Mouse (Mus musculus): Measurements from ENCODE around the gene Dhx33. TPM values are rescaled to one million over a fixed set of nuclear protein-coding genes. Genes with fewer than 3 reads are reported as not detected.

The Dhx33 gene
- total and polyA plus RNA-seq, 3 experiments = 42.6 to 49.8 TPM; not detected in 1

DNA sequence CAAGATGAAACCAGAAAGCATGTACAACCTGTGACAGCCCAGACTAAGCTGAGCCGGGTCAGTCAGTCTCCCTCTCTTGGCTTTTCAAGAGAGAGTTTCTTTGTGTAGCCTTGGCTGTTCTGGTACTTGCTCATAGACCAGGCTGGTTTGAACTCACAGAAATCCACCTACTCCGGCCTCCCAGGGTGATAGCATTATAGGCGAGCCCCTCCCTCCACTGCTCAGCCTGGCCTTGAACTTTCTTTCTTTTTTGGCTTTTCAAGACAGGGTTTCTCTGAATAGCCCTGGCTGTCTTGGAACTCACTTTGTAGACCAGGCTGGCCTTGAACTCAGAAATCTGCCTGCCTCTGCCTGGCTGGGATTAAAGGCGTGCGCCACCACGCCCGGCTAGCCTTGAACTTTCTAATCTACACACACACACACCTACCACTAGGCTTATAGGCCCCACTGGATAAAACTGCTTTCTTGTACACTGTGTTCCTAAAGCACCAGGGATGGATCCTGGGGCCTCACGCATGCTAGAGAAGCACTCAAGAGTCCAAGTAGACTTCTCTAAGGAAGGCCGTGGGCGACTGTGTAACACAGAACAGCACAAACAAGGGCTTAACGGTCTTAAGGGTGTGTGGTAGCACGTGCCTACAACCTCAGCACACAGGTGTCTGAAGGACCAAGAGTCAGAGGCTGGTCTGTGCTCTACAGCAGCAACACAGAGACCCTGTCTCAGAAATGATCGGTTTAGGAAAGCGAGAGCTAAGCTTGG is 23.3 kb downstream of the Dhx33 start:
- H3K27ac ChIP-seq (ENCODE audit: control insufficient read depth, low read depth, low read length) = no peak overlapping the region

DNA sequence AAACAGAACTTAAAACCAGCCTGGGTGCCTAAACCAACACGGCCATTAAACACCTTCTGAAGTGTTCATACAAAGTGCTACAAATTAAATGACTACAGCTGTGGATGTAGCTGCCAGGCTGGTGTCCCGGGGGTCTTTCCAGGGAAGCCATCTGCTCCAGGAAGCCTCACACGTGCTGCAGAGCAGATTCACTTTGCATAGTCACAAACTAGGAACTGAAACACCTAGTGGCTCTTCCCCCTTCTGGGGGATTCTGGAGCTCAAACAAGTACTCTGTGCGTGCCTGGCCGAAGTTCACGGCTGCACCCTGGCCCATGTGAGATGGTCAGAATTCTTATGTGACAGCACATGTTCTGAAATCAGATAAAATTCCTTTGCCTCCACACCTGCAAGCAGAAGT is 24.0 kb downstream of the Dhx33 start:
- Histone ChIP-seq H3K9ac (ENCODE audit: control insufficient read depth, low read depth, low read length, poor library complexity, severe bottlenecking) (no peak overlapping the region), H3K4me3 (ENCODE audit: control insufficient read depth in 1 of 2, insufficient read depth in 1 of 2, low read depth in 2 of 2, low read length in 2 of 2) (no peak overlapping the region), H3K9me3 (replicated peaks; ENCODE audit: insufficient read depth, low read length) (no peaks in the 10 kb centered on the region), H3K36me3 (ENCODE audit: control insufficient read depth in 1 of 2, insufficient read depth in 2 of 2, low read length in 2 of 2) (peaks cover 23 to 33% of the 10 kb centered on the region in 2 experiments), H3K79me2 (ENCODE audit: control insufficient read depth, insufficient read depth, low read length, poor library complexity) (peaks cover 31% of the 10 kb centered on the region), H3K27ac (ENCODE audit: control insufficient read depth, low read depth, low read length) (no peak overlapping the region), H3K4me1 (ENCODE audit: control insufficient read depth in 1 of 2, insufficient read depth in 2 of 2, low read length in 2 of 2) (peaks cover 5 to 10% of the 10 kb centered on the region in 2 experiments), H3K27me3 (ENCODE audit: control insufficient read depth in 1 of 2, insufficient read depth in 2 of 2, low read length in 2 of 2) (no peaks in the 10 kb centered on the region)
- TF ChIP-seq E2F4 (IDR thresholded peaks at IDR 0.05; ENCODE audit: borderline replicate concordance, low read depth, low read length) (no peak), ZMIZ1 (IDR thresholded peaks at IDR 0.05; ENCODE audit: low read depth, low read length) (peak; percentile 39; the same call in 1 of the 2 replicates), GATA1 (IDR thresholded peaks at IDR 0.05; ENCODE audit: low read depth, low read length) (0 out of 2 replicates have a peak, but pooled peaks have one; percentile 11)
- no peak for DNase-seq (ENCODE audit: low read depth, low spot score)

More for the DNA sequence above, 23.3 kb downstream of the Dhx33 start:
- peak overlapping the region; percentile 89 for H3K9ac ChIP-seq (ENCODE audit: control insufficient read depth, low read depth, low read length, poor library complexity, severe bottlenecking)
- peak overlapping the region; percentile 90 to 92 for H3K4me3 ChIP-seq (ENCODE audit: control insufficient read depth in 1 of 2, insufficient read depth in 1 of 2, low read depth in 2 of 2, low read length in 2 of 2)
- no peaks in the 10 kb centered on the region for H3K9me3 ChIP-seq (replicated peaks; ENCODE audit: insufficient read depth, low read length)
- peaks cover 5 to 10% of the 10 kb centered on the region in 2 experiments for H3K4me1 ChIP-seq (ENCODE audit: control insufficient read depth in 1 of 2, insufficient read depth in 2 of 2, low read length in 2 of 2)
- TF ChIP-seq EP300 (IDR thresholded peaks at IDR 0.05; ENCODE audit: low read depth in 1 of 2, low read length in 2 of 2) (no peak), MAZ (IDR thresholded peaks at IDR 0.05; ENCODE audit: low read depth, low read length) (no peak), SIN3A (IDR thresholded peaks at IDR 0.05; ENCODE audit: low read length) (no peak), KAT2A (conservative IDR thresholded peaks at IDR 0.05; ENCODE audit: low read depth, low read length) (no peak), POLR2AphosphoS5 (IDR thresholded peaks at IDR 0.05; ENCODE audit: borderline replicate concordance, low read depth, low read length) (no peak), NELFE (IDR thresholded peaks at IDR 0.05; ENCODE audit: low read depth, low read length) (no peak; the same call in 1 of the 2 replicates), TCF12 (IDR thresholded peaks at IDR 0.05; ENCODE audit: low read depth, low read length) (no peak)
- H3K79me2 ChIP-seq (ENCODE audit: control insufficient read depth, insufficient read depth, low read length, poor library complexity) = peaks cover 31% of the 10 kb centered on the region
- no peaks in the 10 kb centered on the region for H3K27me3 ChIP-seq (ENCODE audit: control insufficient read depth in 1 of 2, insufficient read depth in 2 of 2, low read length in 2 of 2)
- H3K36me3 ChIP-seq (ENCODE audit: control insufficient read depth in 1 of 2, insufficient read depth in 2 of 2, low read length in 2 of 2) = peaks cover 23 to 36% of the 10 kb centered on the region in 2 experiments
- DNase-seq (ENCODE audit: low read depth, low spot score) = peak; percentile 40

DNA sequence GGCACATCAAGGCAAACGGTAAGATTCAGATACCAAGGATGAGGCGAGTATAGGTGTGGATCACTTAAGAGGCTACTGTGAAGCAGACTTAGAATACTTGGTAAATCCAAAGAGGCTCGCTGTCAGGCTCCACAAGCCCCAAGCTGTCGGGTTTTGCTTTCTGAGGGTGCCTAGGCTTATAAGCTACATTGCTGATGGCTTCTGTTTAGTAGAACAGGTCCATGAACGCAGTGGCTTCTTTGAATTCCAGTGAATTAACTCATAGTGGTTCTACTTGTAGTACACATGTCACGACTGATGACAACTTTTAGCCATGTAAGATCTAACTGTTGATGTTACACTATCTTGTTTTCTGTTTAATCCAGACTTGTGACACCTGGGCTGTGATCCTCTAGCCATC is 26.9 kb downstream of the Dhx33 start:
- peaks cover 20 to 32% of the 10 kb centered on the region in 2 experiments for H3K36me3 ChIP-seq (ENCODE audit: control insufficient read depth in 1 of 2, insufficient read depth in 2 of 2, low read length in 2 of 2)
- no peak for DNase-seq (ENCODE audit: low read depth, low spot score)
- H3K4me1 ChIP-seq (ENCODE audit: control insufficient read depth in 1 of 2, insufficient read depth in 2 of 2, low read length in 2 of 2) = peaks cover 5 to 7% of the 10 kb centered on the region in 2 experiments
- no peak overlapping the region for H3K27ac ChIP-seq (ENCODE audit: control insufficient read depth, low read depth, low read length)
- no peak overlapping the region for H3K4me3 ChIP-seq (ENCODE audit: control insufficient read depth in 1 of 2, insufficient read depth in 1 of 2, low read depth in 2 of 2, low read length in 2 of 2)
- H3K9me3 ChIP-seq (replicated peaks; ENCODE audit: insufficient read depth, low read length) = no peaks in the 10 kb centered on the region
- TF ChIP-seq JUND (IDR thresholded peaks at IDR 0.05; ENCODE audit: low read depth, low read length) (no peak), GATA1 (IDR thresholded peaks at IDR 0.05; ENCODE audit: low read depth, low read length) (no peak), BHLHE40 (IDR thresholded peaks at IDR 0.05; ENCODE audit: borderline replicate concordance, low read depth, low read length) (no peak), RCOR1 (IDR thresholded peaks at IDR 0.05; ENCODE audit: low read depth, low read length) (no peak), TBP (IDR thresholded peaks at IDR 0.05; ENCODE audit: low read depth, low read length) (no peak), GABPA (IDR thresholded peaks at IDR 0.05; ENCODE audit: low read depth, low read length) (no peak), POLR2AphosphoS2 (IDR thresholded peaks at IDR 0.05; ENCODE audit: low read length) (peak; percentile 85; the same call in 1 of the 2 replicates), MEF2A (IDR thresholded peaks at IDR 0.05; ENCODE audit: extremely low read depth, insufficient replicate concordance, low read depth, low read length, poor library complexity, severe bottlenecking) (no peak), POLR2AphosphoS5 (IDR thresholded peaks at IDR 0.05; ENCODE audit: borderline replicate concordance, low read depth, low read length) (no peak), SMC3 (IDR thresholded peaks at IDR 0.05; ENCODE audit: low read depth, low read length) (peak; percentile 10; the same call in 1 of the 2 replicates), POLR2A (IDR thresholded peaks at IDR 0.05; ENCODE audit: control insufficient read depth in 1 of 2, insufficient read depth in 1 of 2, low read depth in 1 of 2, low read length in 2 of 2, poor library complexity in 1 of 2) (peak in 1 of 2 experiments; percentile 53; a peak in 2 of 4 replicates), RAD21 (IDR thresholded peaks at IDR 0.05; ENCODE audit: low read depth, low read length) (no peak), CTCF (IDR thresholded peaks at IDR 0.05 in 2 of 3, conservative IDR thresholded peaks at IDR 0.05 in 1 of 3; ENCODE audit: control insufficient read depth in 1 of 3, insufficient read depth in 1 of 3, low read depth in 2 of 3, low read length in 3 of 3, poor library complexity in 1 of 3, severe bottlenecking in 1 of 3) (no peak), ZC3H11A (IDR thresholded peaks at IDR 0.05; ENCODE audit: low read depth, low read length) (no peak)
- H3K79me2 ChIP-seq (ENCODE audit: control insufficient read depth, insufficient read depth, low read length, poor library complexity) = peaks cover 23% of the 10 kb centered on the region
- H3K9ac ChIP-seq (ENCODE audit: control insufficient read depth, low read depth, low read length, poor library complexity, severe bottlenecking) = no peak overlapping the region
- H3K27me3 ChIP-seq (ENCODE audit: control insufficient read depth in 1 of 2, insufficient read depth in 2 of 2, low read length in 2 of 2) = no peaks in the 10 kb centered on the region

All from MEL (cell line).